Mouse (Mus musculus) heart, postnatal 0 days (tissue): Measurements from ENCODE around the gene Gnaq. TPM values are rescaled to one million over a fixed set of nuclear protein-coding genes. Genes with fewer than 3 reads are reported as not detected.

Experiments
- ATAC-seq: fragments of 200-750 bp; cut with Nextera tagmentation; 2 replicates; pipeline ENCODE4 v1.8.0; 2017; ENCODE audit warnings: low read depth, moderate number of reproducible peaks, moderate library complexity; ENCODE audit not compliant: insufficient read depth
- DNase-seq: peaks from one replicate; pipeline ENCODE4 v3.0.0-alpha.2; 2016; ENCODE audit warnings: low spot score
- H3K27ac ChIP-seq: fragments of 300-500 bp; sonication (generic); 2 replicates; pipeline ENCODE4 v1.5.1; 2014; ENCODE audit warnings: low read depth, mild to moderate bottlenecking
- H3K27me3 ChIP-seq: fragments of 300-500 bp; sonication (generic); 2 replicates; pipeline ENCODE4 v1.6.1; 2014; ENCODE audit warnings: low read length, mixed read lengths; ENCODE audit not compliant: control insufficient read depth, insufficient read depth
- H3K36me3 ChIP-seq: fragments of 300-500 bp; sonication (generic); replicated peaks from 2 replicates; pipeline ENCODE4 v1.6.1; 2014; ENCODE audit warnings: low read length, mixed read lengths; ENCODE audit not compliant: control insufficient read depth, insufficient read depth
- H3K4me1 ChIP-seq: fragments of 300-500 bp; sonication (generic); 2 replicates; pipeline ENCODE4 v1.6.1; 2014; ENCODE audit warnings: antibody characterized with exemption; ENCODE audit not compliant: control insufficient read depth, insufficient read depth
- H3K4me2 ChIP-seq: fragments of 300-500 bp; sonication (generic); 2 replicates; pipeline ENCODE4 v1.6.1; 2014; ENCODE audit warnings: low read depth, mild to moderate bottlenecking, low read length, moderate library complexity
- H3K4me3 ChIP-seq: fragments of 300-500 bp; sonication (generic); 2 replicates; pipeline ENCODE4 v1.5.1; 2014; ENCODE audit warnings: low read depth, low read length
- H3K9ac ChIP-seq: fragments of 300-500 bp; sonication (generic); replicated peaks from 2 replicates; pipeline ENCODE4 v1.6.1; 2014; ENCODE audit warnings: low read depth, low read length, mixed read lengths
- H3K9me3 ChIP-seq: fragments of 300-500 bp; sonication (generic); replicated peaks from 2 replicates; pipeline ENCODE4 v1.6.1; 2016; ENCODE audit warnings: low read length; ENCODE audit not compliant: control insufficient read depth
- CTCF ChIP-seq: IDR thresholded peaks from 2 replicates; pipeline ENCODE4 v1.5.1; 2016; ENCODE audit warnings: antibody characterized with exemption, control low read depth, low read depth
- EP300 ChIP-seq: IDR thresholded peaks from 2 replicates; pipeline ENCODE4 v1.6.1; 2016; ENCODE audit warnings: antibody characterized with exemption, low read depth
- WGBS: fragments of 180-500 bp; shearing (Covaris S2); extraction: QIAGEN DNeasy Blood & Tissue Kit; methylation state at CpG from one replicate; pipeline ENCODE4 v1.1.7; 2014; 5-methylcytosine and 5-hydroxymethylcytosine counted together
- microRNA-seq: library from miRNA; unstranded; fragments of <30 nt; microRNA quantifications from one replicate; pipeline ENCODE4, GENCODE M21; 2016
- polyA plus RNA-seq: library from polyadenylated mRNA; unstranded; fragments of >200 nt; fragmentation: Nextera tagmentation; extraction: Ambion mirVana; gene quantifications from 2 replicates; pipeline ENCODE4 v1.2.1, GENCODE M21; 2015
- total RNA-seq: library from RNA; depleted of rRNA; stranded (reverse); fragments of >200 nt; gene quantifications from 2 replicates; pipeline ENCODE4 v1.2.3, GENCODE M21; 2014; ENCODE audit warnings: low replicate concordance; rRNA removed

Gnaq gene
- total and polyA plus RNA-seq, 2 experiments from 2014 or later = 12.7 to 24.6 TPM

GRCm38 (mm10) chr19:16425596-16425995 lies 293.0 kb downstream of the Gnaq start:
- no peak overlapping the region for H3K4me2 ChIP-seq
- DNase-seq (no peak), ATAC-seq (no peak)
- no peak overlapping the region for H3K4me3 ChIP-seq
- no peaks in the 10 kb centered on the region for H3K4me1 ChIP-seq
- no peak for TF ChIP-seq EP300
- no peak for TF ChIP-seq CTCF
- WGBS = 77% methylated on average over 2 of the region's 2 CpGs
- H3K27me3 ChIP-seq = no peaks in the 10 kb centered on the region
- peaks cover 11% of the 10 kb centered on the region; the same call in 1 of the 2 replicates for H3K9me3 ChIP-seq
- no peaks in the 10 kb centered on the region for H3K36me3 ChIP-seq
- no peak overlapping the region for H3K27ac ChIP-seq
- no peak overlapping the region for H3K9ac ChIP-seq

- DNase-seq = no peak
- no peak for ATAC-seq
- Histone ChIP-seq H3K9me3 (peaks cover 11% of the 10 kb centered on the region; the same call in 1 of the 2 replicates), H3K27ac (no peak overlapping the region), H3K36me3 (no peaks in the 10 kb centered on the region), H3K4me2 (no peak overlapping the region), H3K27me3 (peaks cover 24% of the 10 kb centered on the region), H3K9ac (no peak overlapping the region), H3K4me3 (no peak overlapping the region), H3K4me1 (peaks cover 14% of the 10 kb centered on the region; the same call in 1 of the 2 replicates)
- 67% methylated on average over 8 of the region's 8 CpGs for WGBS
- TF ChIP-seq CTCF (no peak), EP300 (no peak)
Observed at GRCm38 (mm10) chr19:16431368-16431767, 298.7 kb downstream of the Gnaq start.

GRCm38 (mm10) chr19:16434879-16435278 lies 302.2 kb downstream of the Gnaq start:
- ATAC-seq (no peak), DNase-seq (peak; percentile 45)
- 24% methylated on average over 9 of the region's 9 CpGs for WGBS
- Histone ChIP-seq H3K4me1 (peaks cover 16% of the 10 kb centered on the region; the same call in 1 of the 2 replicates), H3K4me2 (peak overlapping the region; percentile 73), H3K27me3 (peaks cover 33% of the 10 kb centered on the region), H3K36me3 (no peaks in the 10 kb centered on the region), H3K9ac (no peak overlapping the region), H3K9me3 (no peaks in the 10 kb centered on the region), H3K27ac (no peak overlapping the region), H3K4me3 (peak overlapping the region; percentile 45)
- TF ChIP-seq EP300 = no peak
- TF ChIP-seq CTCF = peak; percentile 46

- H3K27ac ChIP-seq = no peak within 1 kb of the TSS
- WGBS = 2% methylated on average over 27 of the region's 27 CpGs
- H3K27me3 ChIP-seq = peaks cover 33% of the 10 kb centered on the region
- peaks cover 16% of the 10 kb centered on the region; the same call in 1 of the 2 replicates for H3K4me1 ChIP-seq
- peak within 1 kb of the TSS; percentile 73 for H3K4me2 ChIP-seq
- DNase-seq = peak; percentile 40
- TF ChIP-seq CTCF = peak; percentile 56
- TF ChIP-seq EP300 = no peak
- peak within 1 kb of the TSS; percentile 45 for H3K4me3 ChIP-seq
- no peaks in the 10 kb centered on the region for H3K36me3 ChIP-seq
- H3K9me3 ChIP-seq = no peaks in the 10 kb centered on the region
- H3K9ac ChIP-seq = no peak within 1 kb of the TSS
- ATAC-seq = peak; percentile 53
Observed at GRCm38 (mm10) chr19:16435531-16436231, 303.1 kb downstream of the Gnaq start, which contains the start of gene Gna14. Gene Gna14, plus strand, starts transcription at chr19:16435762.

- no peak for ATAC-seq
- H3K27ac ChIP-seq = no peak overlapping the region
- WGBS = 9% methylated on average over 60 of the region's 61 CpGs
Observed at GRCm38 (mm10) chr19:16436335-16437169, 303.9 kb downstream of the Gnaq start.

More at GRCm38 (mm10) chr19:16436335-16437169, 303.9 kb downstream of the Gnaq start:
- Histone ChIP-seq H3K9me3 (no peaks in the 10 kb centered on the region), H3K27me3 (peaks cover 33% of the 10 kb centered on the region), H3K9ac (no peak overlapping the region), H3K4me1 (peaks cover 16% of the 10 kb centered on the region; the same call in 1 of the 2 replicates), H3K36me3 (no peaks in the 10 kb centered on the region), H3K4me3 (peak overlapping the region; percentile 45), H3K4me2 (peak overlapping the region; percentile 73)
- TF ChIP-seq EP300 = no peak
- TF ChIP-seq CTCF = no peak
- no peak for DNase-seq

Small RNA genes lying within 50 kb of the gene (microRNA-seq; reads per million reads assigned to microRNA genes)
- not detected for gene Mir496b

Other genes starting within 250 kb of the Gnaq start
- gene Psat1, start 185.5 kb upstream of the Gnaq start, total RNA-seq = 30.6 and 55.3 TPM in 2 replicates
- gene Psat1, start 185.5 kb upstream of the Gnaq start, polyA plus RNA-seq = 20.3 and 20.4 TPM in 2 replicates
- gene Cep78, start 147.8 kb upstream of the Gnaq start, total RNA-seq = 4.6 TPM in 2 replicates
- gene Cep78, start 147.8 kb upstream of the Gnaq start, polyA plus RNA-seq = 6.9 and 7.2 TPM in 2 replicates